Mouse (Mus musculus) intestine, embryonic 16.5 days (tissue): Measurements from ENCODE around the gene Rapgef5. TPM values are rescaled to one million over a fixed set of nuclear protein-coding genes. Genes with fewer than 3 reads are reported as not detected.

Source experiments
- ATAC-seq: fragments of 200-750 bp; cut with Nextera tagmentation; 2 replicates; pipeline ENCODE4 v1.8.0; 2017; ENCODE audit warnings: moderate TSS enrichment, moderate library complexity
- H3K27ac ChIP-seq: fragments of 300-500 bp; sonication (generic); 2 replicates; pipeline ENCODE4 v1.5.1; 2014; ENCODE audit warnings: mild to moderate bottlenecking, low read length
- H3K27me3 ChIP-seq: fragments of 300-500 bp; sonication (generic); replicated peaks from 2 replicates; pipeline ENCODE4 v1.6.1; 2014; ENCODE audit warnings: low read length, control low read depth, mixed read lengths; ENCODE audit not compliant: control insufficient read depth, insufficient read depth
- H3K36me3 ChIP-seq: fragments of 300-500 bp; sonication (generic); 2 replicates; pipeline ENCODE4 v1.6.1; 2014; ENCODE audit warnings: low read length, control low read depth; ENCODE audit not compliant: control insufficient read depth, insufficient read depth
- H3K4me1 ChIP-seq: fragments of 300-500 bp; sonication (generic); 2 replicates; pipeline ENCODE4 v1.6.1; 2014; ENCODE audit warnings: low read length, control low read depth, mixed read lengths; ENCODE audit not compliant: control insufficient read depth, insufficient read depth
- H3K4me2 ChIP-seq: fragments of 300-500 bp; sonication (generic); 2 replicates; pipeline ENCODE4 v1.6.1; 2014; ENCODE audit warnings: low read depth, low read length, control low read depth
- H3K4me3 ChIP-seq: fragments of 300-500 bp; sonication (generic); 2 replicates; pipeline ENCODE4 v1.5.1; 2014; ENCODE audit warnings: mild to moderate bottlenecking, low read length
- H3K9ac ChIP-seq: fragments of 300-500 bp; sonication (generic); 2 replicates; pipeline ENCODE4 v1.6.1; 2014; ENCODE audit warnings: low read depth, low read length
- H3K9me3 ChIP-seq: fragments of 300-500 bp; sonication (generic); 2 replicates; pipeline ENCODE4 v1.6.1; 2016; ENCODE audit warnings: low read length, control low read depth; ENCODE audit not compliant: control insufficient read depth
- WGBS: fragments of 180-500 bp; shearing (Covaris S2); extraction: QIAGEN DNeasy Blood & Tissue Kit; methylation state at CpG from one replicate; pipeline ENCODE4 v1.1.7; 2014; 5-methylcytosine and 5-hydroxymethylcytosine counted together
- polyA plus RNA-seq: library from polyadenylated mRNA; unstranded; fragments of >200 nt; fragmentation: Nextera tagmentation; extraction: Ambion mirVana; gene quantifications from 2 replicates; pipeline ENCODE4 v1.2.1, GENCODE M21; 2015

Gene Rapgef5
- polyA plus RNA-seq, 1 experiment from 2014 or later, result 5.2 TPM

DNA sequence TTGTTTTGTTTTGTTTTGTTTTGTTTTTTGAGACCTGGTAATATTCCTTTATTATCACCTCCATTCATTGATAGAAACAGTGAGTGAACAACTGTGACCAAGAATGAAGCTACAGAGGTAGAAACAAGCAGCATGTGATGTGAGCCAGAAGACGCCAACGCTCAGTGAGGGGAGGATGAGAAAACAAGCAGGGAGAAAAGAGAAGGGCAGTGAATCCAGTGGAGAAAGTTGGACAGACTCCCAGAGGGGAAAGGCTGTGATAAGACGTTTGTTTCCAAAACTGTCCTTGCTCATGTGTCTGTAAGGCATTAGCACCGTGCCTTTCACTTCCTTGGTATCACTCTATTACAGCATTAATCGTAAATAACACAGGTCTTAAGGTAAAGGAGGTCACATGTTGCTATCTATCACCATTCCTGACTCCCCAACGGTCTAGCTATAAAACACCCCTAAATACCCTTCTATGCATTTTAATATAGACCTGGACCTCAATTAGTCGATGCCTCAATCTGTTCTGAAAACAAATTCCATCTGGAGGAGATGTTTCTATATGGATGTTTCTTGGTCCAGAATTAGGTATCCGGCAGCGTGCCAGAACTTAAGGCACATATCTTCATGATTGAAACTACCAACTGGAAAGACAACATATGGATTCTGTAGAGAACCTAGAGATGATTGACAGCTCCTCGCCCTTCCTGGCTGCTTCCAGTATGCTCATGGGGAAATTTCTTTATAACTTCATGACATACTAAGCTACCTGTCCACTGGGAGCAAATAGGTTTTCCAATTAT lies 153.5 kb downstream of the Rapgef5 start:
- H3K9ac ChIP-seq, result no peak overlapping the region
- H3K36me3 ChIP-seq, result no peaks in the 10 kb centered on the region
- no peaks in the 10 kb centered on the region for H3K9me3 ChIP-seq
- 78% methylated on average over 10 of the region's 10 CpGs for WGBS
- H3K27me3 ChIP-seq, result no peaks in the 10 kb centered on the region
- ATAC-seq, result no peak
- H3K4me3 ChIP-seq, result no peak overlapping the region
- no peaks in the 10 kb centered on the region for H3K4me1 ChIP-seq
- H3K27ac ChIP-seq, result no peak overlapping the region
- H3K4me2 ChIP-seq, result no peak overlapping the region

- Histone ChIP-seq H3K27me3 (no peaks in the 10 kb centered on the region), H3K4me3 (no peak overlapping the region), H3K4me2 (no peak overlapping the region), H3K27ac (no peak overlapping the region), H3K36me3 (no peaks in the 10 kb centered on the region), H3K9me3 (no peaks in the 10 kb centered on the region), H3K9ac (no peak overlapping the region), H3K4me1 (no peaks in the 10 kb centered on the region)
- 58% methylated on average over 2 of the region's 2 CpGs for WGBS
- ATAC-seq, result no peak
Measured at GRCm38 (mm10) chr12:117673188-117673587, 156.9 kb downstream of the Rapgef5 start.

DNA sequence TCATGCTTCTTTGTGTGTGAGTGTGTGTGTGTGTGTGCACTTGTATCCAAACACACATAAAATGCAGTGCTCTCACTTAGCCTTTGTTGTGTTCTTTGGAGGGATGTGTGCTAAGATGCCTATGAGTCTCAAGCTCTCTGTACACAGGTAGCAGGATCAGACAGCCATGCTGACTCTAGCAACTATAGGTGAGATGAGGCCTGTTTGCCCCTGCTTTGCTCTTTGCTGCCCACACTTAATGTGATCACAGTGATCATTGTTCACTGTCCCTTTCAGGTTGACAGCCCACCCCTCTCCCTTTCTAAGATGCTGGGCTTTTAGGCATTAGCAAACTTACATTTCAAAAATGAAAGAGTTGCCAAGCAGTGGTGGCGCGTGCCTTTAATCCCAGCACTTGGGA lies 158.2 kb downstream of the Rapgef5 start:
- Histone ChIP-seq H3K4me3 (no peak overlapping the region), H3K4me2 (no peak overlapping the region), H3K9ac (no peak overlapping the region), H3K4me1 (no peaks in the 10 kb centered on the region), H3K27ac (no peak overlapping the region), H3K27me3 (no peaks in the 10 kb centered on the region), H3K36me3 (no peaks in the 10 kb centered on the region), H3K9me3 (no peaks in the 10 kb centered on the region)
- WGBS, result 98% methylated on average over 2 of the region's 2 CpGs
- ATAC-seq, result no peak

- WGBS, result 71% methylated on average over 4 of the region's 4 CpGs
- no peak overlapping the region for H3K4me2 ChIP-seq
- H3K4me1 ChIP-seq, result no peaks in the 10 kb centered on the region
- no peaks in the 10 kb centered on the region for H3K9me3 ChIP-seq
- H3K9ac ChIP-seq, result no peak overlapping the region
- ATAC-seq, result peak; percentile 80
- H3K36me3 ChIP-seq, result no peaks in the 10 kb centered on the region
- H3K4me3 ChIP-seq, result no peak overlapping the region
- no peaks in the 10 kb centered on the region for H3K27me3 ChIP-seq
- no peak overlapping the region for H3K27ac ChIP-seq
Measured at GRCm38 (mm10) chr12:117676265-117676664, 160.0 kb downstream of the Rapgef5 start.

- ATAC-seq, result no peak
- 72% methylated on average over 3 of the region's 3 CpGs for WGBS
- Histone ChIP-seq H3K4me3 (no peak overlapping the region), H3K27me3 (no peaks in the 10 kb centered on the region), H3K9me3 (no peaks in the 10 kb centered on the region), H3K9ac (no peak overlapping the region), H3K4me2 (no peak overlapping the region), H3K36me3 (no peaks in the 10 kb centered on the region), H3K4me1 (no peaks in the 10 kb centered on the region), H3K27ac (no peak overlapping the region)
Measured at GRCm38 (mm10) chr12:117678916-117679315, 162.6 kb downstream of the Rapgef5 start.

DNA sequence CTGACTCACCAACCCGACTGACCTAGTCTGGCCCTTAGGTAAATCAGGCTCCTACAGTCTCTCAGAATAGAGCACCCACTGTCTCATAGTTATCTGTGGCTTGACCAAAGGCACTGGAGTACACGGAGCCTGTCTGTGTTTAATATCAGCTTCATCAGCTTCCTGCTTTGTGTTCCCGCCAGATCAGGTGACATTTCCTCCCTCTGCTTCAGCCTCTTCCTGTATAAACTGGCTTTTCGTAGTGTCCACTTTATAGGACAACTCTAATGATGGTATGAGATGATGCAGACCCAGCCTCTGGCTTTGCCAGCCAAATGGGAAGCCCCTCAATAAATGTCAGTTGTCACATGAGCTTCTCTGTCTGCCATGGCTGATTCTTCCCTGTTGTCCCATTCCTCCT lies 163.5 kb downstream of the Rapgef5 start:
- no peaks in the 10 kb centered on the region for H3K27me3 ChIP-seq
- H3K4me1 ChIP-seq, result no peaks in the 10 kb centered on the region
- no peaks in the 10 kb centered on the region for H3K9me3 ChIP-seq
- H3K4me3 ChIP-seq, result no peak overlapping the region
- H3K4me2 ChIP-seq, result no peak overlapping the region
- H3K36me3 ChIP-seq, result no peaks in the 10 kb centered on the region
- no peak overlapping the region for H3K9ac ChIP-seq
- ATAC-seq, result no peak
- 44% methylated on average over 4 of the region's 4 CpGs for WGBS
- no peak overlapping the region for H3K27ac ChIP-seq

DNA sequence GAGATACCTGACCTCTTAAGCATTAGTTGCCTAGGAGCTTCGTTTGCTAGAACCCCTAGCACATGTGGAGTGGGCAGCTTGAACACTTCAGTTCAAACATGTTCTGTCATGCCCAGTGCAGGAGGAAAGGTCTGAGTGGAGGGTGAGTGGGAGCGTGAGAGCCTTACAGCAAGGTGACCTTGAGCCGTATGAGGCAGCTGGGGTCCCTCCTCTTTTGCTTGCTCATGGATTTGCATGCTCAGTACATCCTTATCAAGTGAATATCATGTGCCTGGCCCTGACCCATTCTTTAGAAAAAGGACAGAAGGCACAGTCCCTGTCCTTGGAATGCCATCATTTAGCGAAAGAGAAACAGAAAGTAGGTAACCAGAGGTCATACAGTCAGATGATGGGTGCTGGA lies 165.0 kb downstream of the Rapgef5 start:
- H3K4me1 ChIP-seq, result no peaks in the 10 kb centered on the region
- H3K27ac ChIP-seq, result no peak overlapping the region
- no peaks in the 10 kb centered on the region for H3K9me3 ChIP-seq
- no peak for ATAC-seq
- no peaks in the 10 kb centered on the region for H3K27me3 ChIP-seq
- no peaks in the 10 kb centered on the region for H3K36me3 ChIP-seq
- 73% methylated on average over 4 of the region's 4 CpGs for WGBS
- H3K4me3 ChIP-seq, result no peak overlapping the region
- no peak overlapping the region for H3K4me2 ChIP-seq
- no peak overlapping the region for H3K9ac ChIP-seq

DNA sequence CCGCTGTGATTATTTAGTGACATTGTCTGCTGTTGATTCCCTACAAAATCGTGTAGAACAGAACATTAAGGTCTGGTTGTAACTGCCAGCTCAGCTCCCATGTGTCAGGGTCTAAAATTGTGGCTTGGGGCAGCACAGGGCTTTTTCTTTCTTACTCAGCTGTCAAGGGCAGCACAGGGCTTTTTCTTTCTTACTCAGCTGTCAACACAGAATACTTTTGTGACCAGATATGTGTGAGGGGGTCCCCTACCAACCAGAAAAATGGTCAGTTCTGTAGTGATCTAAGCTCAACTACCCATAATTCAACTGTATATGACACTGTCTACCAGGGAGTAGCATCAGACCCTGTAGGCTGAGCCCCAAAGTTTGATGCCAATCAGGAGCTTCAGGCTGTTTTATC lies 167.1 kb downstream of the Rapgef5 start:
- H3K36me3 ChIP-seq, result no peaks in the 10 kb centered on the region
- H3K27me3 ChIP-seq, result no peaks in the 10 kb centered on the region
- no peak overlapping the region for H3K27ac ChIP-seq
- H3K9me3 ChIP-seq, result no peaks in the 10 kb centered on the region
- WGBS, result 60% methylated on average over 2 of the region's 2 CpGs
- H3K9ac ChIP-seq, result no peak overlapping the region
- H3K4me1 ChIP-seq, result no peaks in the 10 kb centered on the region
- H3K4me3 ChIP-seq, result no peak overlapping the region
- no peak for ATAC-seq
- no peak overlapping the region for H3K4me2 ChIP-seq

DNA sequence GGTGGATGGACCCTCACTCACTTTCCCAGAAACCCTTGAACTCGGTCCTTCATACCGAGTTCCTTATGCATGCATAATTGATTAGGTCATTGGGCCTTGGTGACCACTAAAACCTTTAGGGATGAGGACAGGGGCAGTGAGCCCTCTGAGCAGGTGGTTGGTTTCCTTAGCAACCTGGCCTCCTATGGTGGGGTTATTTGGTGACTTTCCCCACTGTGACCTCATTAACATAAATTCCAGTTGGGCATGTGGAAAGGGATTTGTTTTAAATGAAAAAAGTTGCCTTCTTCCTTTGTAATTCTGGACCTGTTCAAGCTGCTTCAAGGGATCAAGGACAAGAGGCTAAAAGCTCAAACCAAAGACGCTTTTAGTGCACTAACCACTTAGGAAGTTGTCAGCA lies 167.7 kb downstream of the Rapgef5 start:
- Histone ChIP-seq H3K4me3 (no peak overlapping the region), H3K36me3 (no peaks in the 10 kb centered on the region), H3K4me2 (no peak overlapping the region), H3K9me3 (no peaks in the 10 kb centered on the region), H3K27ac (no peak overlapping the region), H3K4me1 (no peaks in the 10 kb centered on the region), H3K9ac (no peak overlapping the region), H3K27me3 (no peaks in the 10 kb centered on the region)
- no peak for ATAC-seq
- WGBS, result 44% methylated on average over 3 of the region's 3 CpGs

DNA sequence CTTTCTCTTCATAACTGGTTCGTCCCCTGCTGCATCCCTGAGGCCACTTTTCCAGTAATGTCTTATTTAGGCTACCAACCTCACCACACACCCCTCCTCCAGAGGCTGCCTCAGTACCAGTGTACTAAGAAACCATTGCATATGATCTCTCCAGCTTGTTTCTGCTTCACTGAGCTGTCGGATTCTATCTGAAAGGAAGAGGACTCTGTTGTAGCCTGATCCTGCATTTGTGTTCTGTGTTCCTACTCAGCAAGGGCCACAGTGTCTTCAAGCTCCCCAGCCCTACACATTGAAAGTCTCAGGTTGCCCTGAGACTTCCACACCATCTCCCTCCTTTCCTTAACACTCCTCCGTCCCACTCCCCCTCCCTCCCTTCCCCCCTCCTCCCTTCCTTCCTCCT lies 168.5 kb downstream of the Rapgef5 start:
- Histone ChIP-seq H3K27me3 (no peaks in the 10 kb centered on the region), H3K36me3 (no peaks in the 10 kb centered on the region), H3K27ac (no peak overlapping the region), H3K4me3 (no peak overlapping the region), H3K4me1 (no peaks in the 10 kb centered on the region), H3K9me3 (no peaks in the 10 kb centered on the region), H3K9ac (no peak overlapping the region), H3K4me2 (no peak overlapping the region)
- WGBS, result 40% methylated on average over 3 of the region's 3 CpGs
- no peak for ATAC-seq
